Mouse (Mus musculus) cerebellum, adult 11 months (tissue): Measurements from ENCODE around the gene Hdac9.
"Not testable (repeated sequence)": the region's sequence is repeated elsewhere in the genome, so short reads cannot be mapped to it uniquely, and the experiment has no call there.

Source experiments
- DNase-seq: peaks from one replicate; pipeline ENCODE4 v3.0.0; 2022

The Hdac9 gene

DNA sequence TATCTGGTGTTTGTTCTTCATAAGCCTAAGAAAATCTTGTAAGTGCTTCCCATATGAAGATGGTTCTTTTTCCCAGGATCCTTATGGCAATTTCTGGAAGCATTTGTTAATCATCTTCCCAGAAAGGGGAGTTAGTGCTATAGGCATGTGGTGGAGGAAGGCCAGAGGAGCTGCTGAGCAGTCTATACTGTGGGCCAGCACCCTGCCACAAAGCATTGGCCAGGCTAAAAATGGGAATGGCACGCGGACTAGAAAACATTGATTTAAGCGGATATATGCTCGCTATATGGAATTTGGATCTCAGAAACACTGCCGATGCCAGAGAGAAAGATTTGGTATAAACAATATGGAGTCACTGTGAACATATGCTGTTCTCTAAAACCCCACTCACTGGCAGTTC, 435.2 kb downstream of the Hdac9 start:
- DNase-seq = no peak

DNA sequence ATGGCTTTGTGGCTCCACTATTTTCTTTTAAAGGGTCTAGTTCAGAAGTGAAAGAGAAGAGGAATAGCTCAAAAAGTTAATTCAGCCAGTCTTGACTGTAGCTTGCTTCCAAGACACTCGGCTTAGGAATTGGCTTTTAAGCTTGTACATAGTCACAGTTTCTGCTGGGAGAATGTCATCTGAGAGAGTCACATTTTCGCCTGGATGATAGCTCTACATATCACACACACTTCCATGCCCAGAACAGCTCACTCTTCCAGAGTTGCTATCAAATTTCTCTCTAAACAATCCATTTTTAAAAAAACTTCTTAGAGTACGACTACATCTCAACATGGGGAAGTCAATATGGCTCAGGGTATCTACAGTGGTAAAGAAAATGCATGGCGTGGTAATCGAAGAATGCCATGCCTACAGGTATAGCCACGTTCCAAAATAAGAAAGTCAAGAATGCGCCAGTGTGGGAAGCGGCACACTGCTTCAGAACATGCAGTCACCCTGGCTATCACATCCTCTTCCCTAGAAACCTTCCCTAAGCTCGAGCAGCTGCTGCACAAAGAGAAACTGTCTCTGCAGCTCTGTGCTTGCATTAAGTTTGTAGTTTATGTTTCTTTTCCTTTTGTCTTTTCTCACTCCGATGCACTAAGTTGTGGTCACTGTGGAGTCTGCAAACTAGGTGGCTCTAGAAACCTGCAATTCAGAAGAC, 443.8 kb downstream of the Hdac9 start:
- DNase-seq = no peak

DNA sequence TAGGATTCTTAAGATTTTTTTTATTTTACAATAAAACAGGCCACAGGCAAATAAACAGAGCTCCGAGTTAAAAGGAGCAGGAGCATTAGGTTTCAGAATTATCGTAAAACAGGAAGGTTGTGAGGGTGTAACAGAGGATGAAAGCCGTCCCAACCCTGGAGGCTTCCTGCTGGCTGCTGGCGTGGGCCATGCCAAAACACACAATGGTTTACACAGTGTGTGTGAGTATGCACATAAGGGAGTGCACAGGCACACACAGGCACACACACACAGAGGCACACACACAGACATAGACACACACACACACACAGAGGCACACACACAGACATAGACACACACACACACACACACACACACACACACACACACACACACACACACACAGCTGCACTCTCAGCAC, 444.4 kb downstream of the Hdac9 start:
- DNase-seq = no peak

DNA sequence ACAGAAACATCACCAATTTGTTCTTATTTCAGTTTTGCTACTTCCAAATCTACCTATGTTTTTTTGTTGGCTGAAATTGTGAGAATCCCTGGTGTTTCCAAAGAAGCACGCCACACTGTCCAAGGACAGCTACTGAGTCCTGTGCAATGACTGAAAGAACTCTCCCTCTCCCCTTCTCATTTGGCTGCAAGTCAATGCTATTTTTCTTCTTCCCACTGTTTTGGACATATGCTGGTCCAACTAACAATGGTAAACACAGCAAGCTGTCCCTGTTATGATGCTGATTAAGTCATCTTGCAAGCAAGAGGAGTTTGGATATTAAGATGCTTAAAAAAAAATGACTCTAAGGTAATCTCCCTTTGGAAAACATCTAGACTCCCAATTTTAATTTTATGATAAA, 455.2 kb downstream of the Hdac9 start:
- DNase-seq = peak; percentile 8

DNA sequence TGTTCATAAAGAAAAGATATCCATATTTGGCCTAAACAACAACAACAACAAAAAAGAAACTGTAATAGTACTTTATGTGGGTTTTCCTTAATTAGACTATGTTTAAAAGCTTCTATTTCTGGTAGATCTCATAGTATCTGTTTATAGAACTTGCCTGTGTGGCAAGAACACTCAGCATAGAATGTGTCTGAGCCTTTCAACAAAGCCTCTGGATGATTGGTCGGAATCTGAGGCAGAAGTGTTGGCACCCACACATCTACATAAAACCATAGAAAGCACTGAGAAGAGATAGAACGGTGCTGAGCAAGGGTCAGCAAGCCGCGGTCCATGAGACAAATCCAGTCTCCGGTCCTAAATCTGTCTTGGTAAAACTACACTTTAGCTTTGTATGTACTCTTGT, 464.3 kb downstream of the Hdac9 start:
- no peak for DNase-seq

DNA sequence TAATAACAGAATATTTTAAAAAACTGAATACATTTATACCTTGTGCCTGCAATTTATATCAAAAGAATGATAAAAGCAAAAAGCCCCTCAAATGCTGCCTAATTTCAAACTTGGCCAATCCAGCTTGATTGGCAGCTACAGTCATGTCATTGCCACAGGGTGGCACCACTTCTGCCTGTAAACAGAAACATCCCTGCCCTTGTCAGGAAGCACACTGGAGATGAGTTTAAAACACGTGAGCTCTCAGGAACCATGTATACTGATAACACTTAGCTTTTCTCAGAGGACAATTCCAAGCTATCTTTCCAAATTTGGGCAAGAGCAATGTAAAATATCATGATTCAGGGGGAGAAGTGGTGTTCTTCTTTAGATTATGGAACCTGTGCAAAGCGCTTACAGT, 465.7 kb downstream of the Hdac9 start:
- DNase-seq = no peak

DNA sequence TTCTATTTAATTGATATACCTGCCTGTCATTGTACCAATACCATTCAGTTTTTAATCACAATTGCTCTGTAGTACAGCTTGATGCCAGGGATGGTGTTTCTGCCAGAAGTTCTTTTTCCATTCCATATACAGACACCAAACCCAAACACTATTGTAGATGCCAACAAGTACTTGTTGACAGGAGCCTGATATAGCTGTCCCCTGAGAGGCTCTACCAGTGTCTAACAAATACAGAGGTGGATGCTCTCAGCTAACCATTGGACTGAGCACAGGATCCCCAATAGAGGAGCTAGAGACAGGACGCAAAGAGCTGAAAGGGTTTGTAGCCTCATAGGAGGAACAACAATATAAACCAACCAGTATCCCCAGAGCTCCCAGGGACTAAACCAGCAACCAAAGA, 472.2 kb downstream of the Hdac9 start:
- not testable (repeated sequence) for DNase-seq

DNA sequence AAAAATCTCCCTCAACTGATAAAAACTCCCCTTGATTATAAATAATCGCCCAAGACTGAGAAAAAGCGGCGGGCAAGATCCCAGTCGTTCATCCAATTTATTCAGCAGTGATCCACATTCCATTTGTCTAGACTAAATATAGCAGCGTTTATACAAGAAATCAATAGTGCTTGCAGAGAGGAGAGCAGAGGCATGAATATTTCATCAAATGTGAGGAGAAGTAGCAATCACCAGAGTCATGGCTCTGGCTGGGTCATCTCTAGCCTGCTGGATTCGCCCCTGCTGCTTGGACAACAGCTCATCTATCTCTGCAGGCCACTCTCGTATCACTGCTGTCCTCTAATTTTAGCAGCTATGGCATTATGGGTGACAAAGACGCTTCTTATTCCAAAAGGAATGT, 476.0 kb downstream of the Hdac9 start:
- no peak for DNase-seq

DNA sequence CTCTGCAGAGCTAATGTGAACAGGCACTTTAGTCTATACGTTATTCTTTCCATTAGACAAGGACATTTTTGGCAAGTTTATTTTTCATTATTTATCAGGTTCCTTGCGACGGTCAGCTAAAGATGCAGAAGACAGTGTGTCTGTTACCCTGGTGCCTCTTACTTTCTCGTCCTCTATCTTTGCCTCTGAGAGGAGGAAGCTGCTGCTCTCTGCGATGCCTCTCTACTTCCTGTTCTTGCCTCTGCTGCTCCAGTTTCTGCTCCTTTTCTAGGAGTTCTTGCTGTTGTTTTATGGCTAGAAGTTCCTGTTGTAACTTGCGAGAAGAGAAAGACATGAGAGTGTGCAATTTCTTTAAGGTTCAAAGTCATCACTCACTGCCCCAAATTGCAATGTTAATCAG, 484.0 kb downstream of the Hdac9 start:
- DNase-seq = no peak

DNA sequence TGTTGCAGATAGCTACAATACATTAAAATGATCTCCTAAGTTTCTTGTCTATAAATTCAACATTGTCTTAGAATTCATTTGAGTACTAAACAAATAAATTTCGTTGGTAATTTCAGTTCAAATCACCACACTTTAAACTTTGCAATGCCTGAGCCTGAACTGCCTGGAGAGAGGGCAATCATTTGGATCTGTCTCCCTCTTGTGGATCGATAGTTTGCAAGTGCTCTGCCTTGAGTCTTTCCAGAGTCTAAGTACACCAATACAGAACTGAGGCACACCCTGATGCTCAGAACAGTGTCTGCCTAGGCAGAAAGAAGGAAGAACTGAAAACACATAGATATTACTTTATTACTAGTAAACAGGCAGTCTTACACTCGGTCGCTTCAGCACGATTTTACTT, 484.4 kb downstream of the Hdac9 start:
- DNase-seq = no peak

DNA sequence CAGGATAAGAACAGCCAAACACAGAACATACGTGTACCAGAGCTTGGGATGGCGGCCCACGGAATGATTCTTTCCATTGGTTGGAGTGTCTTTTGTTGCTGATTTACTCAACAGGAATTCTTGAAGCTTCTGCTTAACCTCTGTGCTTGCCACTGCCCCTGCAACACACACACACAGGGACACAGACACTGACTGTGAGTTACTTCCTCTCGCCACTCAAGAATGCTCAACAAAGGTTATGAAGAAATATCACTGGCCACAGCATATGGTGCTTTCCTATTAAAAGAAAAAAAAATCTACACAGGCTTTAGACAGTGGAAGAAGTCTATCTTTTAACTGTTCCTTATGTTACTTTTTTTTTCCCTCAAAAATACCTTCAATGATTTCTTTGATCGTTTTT, 485.1 kb downstream of the Hdac9 start:
- no peak for DNase-seq

DNA sequence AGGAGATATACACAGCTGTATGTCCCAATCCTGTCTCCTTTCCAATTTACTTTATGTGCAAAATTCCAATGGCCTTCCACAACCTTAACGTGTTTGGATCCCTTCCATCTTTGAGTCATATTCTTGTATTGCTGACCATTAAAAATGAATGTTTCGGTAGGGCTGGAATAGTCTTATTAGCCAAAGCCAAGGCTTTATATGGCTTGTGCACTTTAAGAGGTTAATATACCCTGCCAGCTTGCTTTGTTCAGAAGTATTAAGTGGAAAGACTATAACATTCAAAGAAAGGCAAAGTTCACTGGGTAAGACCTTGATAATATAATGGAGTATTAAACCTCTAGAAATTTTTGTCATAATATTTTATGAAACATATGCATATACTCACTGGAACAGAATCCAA, 491.4 kb downstream of the Hdac9 start:
- DNase-seq = no peak

DNA sequence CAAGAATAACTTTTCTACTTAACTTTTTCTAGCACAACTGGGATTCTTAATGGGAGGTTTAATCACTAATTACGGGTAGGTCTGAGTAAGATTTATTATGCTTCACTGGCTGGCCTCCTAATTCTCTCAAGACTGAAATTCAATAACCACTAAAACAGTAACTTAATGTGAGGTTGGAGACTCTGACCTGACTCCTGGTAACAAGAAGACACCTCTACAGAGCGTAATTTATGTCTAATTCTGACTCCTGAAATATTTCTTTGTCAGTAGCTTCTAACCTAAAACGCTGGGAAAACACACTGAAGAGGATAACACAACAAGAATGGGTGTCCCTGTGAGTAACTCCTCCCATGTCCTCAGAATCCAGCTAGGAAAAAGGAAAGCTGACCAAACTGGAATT, 508.8 kb downstream of the Hdac9 start:
- DNase-seq = no peak

DNA sequence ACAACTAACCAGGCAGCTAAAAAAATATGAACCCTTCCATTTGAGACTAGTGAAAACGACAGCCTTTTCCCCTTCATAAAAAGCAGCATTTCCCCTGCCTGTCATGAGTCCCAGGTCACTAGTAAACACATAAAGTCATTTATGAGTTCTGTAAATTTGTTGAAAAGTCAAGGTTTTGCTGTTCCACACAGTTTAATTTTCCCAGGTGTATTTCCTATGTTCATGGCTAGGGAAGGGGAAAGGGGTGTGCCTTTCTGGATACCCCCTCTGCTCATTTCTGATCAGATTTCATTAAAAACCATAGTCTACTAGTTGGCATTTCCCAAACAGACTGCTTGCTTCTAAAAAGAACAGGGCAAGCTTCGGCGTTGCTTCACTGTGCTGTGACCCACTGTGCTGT, 509.8 kb downstream of the Hdac9 start:
- DNase-seq = no peak

DNA sequence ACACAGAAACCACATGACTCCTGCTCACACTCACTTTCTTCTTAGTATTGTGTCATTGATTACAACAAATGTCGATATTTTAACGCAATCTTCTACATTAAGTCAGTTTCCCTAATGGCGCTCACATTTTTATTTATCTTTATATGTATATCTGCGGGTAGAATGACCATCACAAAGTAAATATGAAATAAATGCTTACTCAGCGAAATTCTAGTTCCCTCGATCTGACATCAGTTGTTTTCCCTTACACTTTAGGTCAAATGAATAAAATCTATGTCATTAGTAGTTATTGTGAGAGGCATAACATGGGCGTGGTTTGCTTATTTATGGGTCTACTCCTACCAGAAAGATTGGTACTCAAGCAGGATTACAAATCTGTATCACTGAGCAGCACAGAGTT, 514.8 kb downstream of the Hdac9 start:
- DNase-seq = no peak

DNA sequence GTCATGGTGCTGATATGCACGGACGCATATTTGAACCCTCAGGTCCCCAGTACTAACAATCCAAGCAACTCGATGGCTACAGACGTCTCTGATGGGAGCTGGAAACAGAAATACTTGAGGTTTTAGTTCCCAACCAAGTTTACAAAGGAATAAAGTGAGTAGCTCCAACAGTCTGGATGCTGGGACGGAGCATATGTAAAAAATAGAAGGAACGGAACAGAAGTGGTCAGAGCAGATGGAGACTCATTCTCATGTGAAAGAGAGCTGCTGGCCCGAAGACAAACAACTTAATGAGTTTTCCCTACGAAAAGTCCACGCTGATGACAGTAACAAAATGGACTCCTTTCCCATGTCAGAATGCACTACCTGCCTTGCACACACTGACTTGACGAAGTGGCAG, 518.3 kb downstream of the Hdac9 start:
- no peak for DNase-seq

DNA sequence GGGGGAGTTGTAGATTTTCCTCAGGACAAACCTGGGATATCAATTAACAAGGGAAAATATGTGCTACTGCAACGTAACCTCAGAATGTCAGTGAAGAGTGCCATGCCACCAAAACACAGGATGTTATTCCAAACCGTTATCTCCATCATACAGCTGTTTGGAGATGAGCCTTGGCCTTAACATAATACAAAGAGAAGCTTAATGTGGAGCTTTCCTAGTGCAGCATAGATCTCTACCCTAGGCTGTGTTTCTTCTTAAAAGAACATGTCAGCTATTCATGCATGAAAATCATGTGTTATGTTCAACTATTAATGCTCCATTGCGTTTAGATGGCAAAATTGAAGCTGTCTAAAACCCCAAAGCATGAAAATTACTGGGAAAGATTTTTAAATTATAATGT, 522.6 kb downstream of the Hdac9 start:
- DNase-seq = no peak

DNA sequence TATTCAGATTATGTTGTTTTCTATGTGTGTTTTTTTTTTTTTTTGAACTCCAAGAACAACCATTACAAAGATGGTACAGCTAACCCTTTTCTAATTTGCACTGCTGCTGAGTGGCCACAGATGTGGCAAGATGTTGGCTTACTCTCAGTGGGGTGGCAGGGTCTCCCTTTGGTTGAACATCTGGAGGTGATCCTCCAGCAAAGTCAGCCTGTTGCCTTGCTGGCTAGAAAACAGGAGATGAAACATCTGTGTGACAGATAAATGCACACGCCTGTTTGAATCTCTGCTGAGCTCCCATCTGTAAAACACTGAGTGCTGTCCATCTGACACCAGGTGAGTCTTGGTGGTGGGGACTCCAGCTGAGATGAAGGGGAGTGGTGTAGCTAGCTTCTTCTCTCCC, 537.2 kb downstream of the Hdac9 start:
- no peak for DNase-seq

DNA sequence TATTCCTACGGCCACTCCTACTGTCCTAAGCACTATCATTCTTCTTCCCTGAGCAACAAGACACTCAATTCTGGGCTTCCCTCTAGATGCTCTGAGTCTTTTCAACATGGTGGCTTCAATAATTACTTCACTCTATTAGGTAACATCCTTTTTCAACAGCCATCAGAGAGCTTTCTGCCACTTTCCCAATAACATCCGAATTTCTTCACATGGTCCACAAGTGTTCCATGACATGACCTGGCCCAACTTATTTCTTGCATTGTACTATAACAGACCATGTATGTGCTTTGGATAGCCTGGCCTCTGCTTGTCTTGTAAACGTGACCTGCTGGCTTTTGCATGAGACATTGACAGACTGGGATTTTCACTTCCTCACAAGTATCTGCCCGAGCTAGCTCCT, 538.3 kb downstream of the Hdac9 start:
- DNase-seq = no peak

DNA sequence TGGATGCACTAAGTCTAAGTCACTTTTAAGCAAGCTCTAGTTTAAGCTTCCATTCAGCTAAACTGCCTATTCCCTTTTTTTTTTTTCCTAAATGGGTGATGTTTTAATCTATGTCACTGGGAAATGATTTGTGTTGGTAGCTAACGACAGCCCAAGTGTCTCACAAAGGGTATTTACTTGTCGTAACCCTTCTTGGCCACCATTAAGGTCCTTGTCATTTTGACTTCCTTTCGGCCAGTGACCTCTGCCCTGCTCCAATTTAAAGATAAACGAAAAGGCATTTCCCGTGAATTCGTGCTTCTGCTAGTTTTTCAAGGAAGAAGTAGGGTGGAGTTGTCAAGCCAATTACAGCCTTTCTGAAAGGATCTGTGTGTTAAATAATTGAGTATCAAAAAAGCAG, 565.0 kb downstream of the Hdac9 start:
- no peak for DNase-seq

DNA sequence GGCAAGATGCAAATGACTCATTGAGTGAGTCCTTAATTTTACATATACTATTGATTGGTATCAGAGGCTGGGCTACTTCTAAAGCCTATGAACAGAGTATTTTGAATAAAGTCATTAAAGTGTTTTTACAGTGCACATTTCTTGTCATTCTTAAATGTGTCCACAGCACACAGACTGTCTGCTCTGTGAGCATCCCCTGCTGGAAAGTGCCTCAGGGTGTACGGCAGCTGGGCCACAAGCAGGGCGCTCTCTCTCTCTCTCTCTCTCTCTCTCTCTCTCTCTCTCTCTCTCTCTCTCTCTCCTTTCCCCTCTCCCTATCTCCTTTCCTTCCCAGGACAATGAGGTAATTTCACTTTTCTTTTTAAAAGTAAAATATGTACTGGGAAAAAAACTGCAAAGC, 569.4 kb downstream of the Hdac9 start:
- no peak for DNase-seq

DNA sequence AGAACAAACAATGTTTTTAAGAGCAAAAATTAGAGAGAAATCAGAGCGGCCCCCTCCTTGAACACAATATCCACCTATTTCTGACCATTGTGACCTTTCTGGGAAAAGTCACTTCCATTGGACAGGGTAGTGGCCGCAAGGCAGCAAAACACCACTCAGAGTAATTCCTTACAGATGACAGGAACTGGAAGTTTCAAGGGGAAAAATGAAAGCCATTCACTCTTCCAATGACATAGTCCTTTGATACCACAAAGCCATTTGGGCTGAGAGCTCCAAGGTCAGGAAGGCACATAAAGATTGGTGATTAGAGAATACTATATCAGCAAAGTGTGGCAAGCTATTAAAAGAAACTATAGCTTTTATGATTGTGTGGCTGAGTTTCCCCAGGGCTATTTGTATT, 574.1 kb downstream of the Hdac9 start:
- DNase-seq = no peak

DNA sequence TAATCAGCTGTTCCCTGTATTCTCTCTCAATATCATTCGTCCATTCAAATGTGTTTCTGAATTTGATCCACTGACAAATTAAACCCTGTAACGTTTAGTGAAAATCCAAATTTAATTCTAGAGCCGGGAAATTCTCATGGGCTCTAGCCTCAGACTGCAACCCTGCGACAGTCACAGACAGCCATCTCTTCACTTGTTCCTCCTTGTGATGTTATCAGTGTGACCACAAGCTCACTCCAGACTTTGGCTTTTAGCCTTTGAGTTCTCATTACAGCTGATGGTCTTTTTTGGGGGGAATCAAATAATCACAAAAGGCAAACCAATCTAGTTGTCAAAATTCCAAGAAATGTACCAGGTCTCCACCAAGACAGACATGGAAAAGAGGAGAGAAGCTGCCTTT, 578.0 kb downstream of the Hdac9 start:
- no peak for DNase-seq

DNA sequence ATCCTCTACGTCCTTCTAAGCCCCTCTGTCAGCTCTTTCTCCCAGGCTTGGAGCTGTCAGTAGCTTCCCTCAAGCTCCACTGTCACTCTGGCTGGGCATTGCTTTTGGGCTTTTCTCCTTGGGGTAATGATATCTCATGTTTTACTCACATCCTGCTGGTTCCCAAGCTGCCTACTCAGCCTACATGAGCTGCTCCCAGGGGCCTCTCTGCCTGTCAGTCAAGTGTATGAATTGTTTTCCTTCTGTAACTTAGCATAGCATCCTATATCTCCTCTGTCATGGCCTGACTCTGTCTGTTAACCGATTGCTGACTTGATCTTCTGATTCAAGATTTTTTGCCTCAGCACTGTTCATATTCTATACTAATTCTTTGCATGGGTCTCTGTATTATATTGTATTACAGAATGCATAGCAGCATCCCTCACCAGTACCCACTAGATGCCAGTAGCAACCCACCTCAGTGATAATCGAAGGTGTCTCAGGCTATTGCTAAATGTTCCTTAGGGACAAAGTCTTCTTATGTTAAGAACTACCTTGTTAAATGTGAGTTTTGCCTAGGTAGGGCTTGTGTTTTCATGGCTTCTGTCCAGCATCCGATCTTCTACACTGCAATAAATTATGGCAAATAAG, 582.3 kb downstream of the Hdac9 start:
- no peak for DNase-seq

DNA sequence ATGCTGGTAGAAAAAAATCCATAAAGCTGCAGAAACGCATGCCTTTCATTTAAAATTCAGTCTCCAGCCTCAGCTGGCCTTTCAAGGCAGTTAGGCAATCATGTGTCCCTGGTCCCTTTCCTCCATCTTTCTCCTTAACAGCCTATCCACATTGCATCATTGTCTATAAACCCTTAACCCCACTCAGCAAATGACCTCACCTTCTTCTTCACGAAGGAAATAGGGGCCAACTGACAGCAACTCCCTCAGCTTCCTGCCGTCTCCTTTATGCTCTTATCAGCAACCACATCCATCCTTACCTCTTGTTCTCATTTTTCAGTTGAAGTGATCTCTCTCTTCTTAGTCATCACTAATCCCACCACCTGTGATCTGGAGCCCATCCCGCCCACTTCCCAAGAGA, 584.0 kb downstream of the Hdac9 start:
- DNase-seq = no peak
